Mouse (Mus musculus): Measurements from ENCODE around the gene Fmo1.

The Fmo1 gene

DNA sequence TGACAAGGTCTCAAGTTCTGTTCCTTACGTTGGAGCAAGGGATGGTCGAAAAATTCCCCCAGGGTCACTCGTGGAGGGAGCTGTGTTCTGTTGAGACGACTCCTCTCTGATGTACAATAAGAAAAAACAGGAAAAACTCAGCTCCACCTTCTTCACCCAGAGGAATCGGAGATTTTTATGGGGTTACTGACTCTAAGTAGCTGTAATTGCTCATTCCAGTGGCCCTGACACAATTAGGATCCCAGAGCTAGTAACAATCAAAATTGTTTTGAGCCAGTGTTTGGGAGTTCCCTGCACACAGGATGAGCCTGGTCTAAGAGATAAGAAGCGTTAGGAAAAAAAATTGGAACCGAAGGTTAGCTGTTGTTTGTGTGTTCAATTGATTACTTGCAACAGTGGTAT is at the start of gene Fmo1:
Fmo1 (minus strand) TSS at position 331 of the 402 bp plus-strand sequence.
- DNase-seq: no peak

DNA sequence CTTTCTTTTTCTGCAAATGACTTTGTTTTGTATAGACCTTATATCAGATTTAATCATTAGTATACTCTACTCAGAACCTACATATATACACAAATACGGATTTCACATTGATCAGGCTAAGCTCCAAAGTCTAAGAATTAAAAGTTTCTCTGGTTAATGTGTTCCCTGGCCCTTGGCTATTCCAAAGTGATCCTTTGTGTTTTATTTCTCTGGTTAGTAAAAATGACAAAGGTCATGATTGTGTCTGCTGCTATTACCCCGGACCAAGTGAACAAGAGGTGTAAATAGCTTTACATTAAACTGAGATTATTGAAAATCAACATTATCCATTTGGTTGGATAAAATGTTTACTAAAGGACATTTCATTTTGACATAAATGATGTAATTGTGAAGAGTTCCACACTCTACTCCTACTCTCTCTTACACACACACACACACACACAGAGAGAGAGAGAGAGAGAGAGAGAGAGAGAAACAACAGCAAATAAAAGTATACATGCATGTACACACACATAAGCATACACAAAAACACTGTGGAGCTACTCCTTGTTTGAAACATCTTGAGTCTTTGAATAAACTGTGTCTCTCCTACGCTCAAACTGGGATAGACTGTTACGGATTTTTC is 48.6 kb upstream of the Fmo1 start:
- DNase-seq: no peak

DNA sequence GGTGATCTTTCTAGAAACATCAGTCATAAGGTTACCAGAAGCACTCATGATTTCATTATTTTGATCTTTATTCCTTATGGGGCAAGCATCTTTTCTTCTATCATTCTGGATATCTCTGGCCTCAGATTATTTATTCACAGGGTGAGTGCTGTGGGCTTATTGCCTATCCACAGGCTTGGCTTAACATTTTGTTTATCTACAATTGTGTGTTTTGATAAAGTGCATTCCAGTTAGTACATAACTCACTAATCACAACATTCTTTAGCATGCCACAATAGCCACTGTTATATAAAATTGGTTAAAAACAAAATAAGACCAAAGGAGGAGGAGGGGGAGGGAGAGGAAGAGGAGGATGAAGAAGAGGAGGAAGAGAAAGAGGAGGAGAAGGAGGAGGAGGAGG is 45.7 kb upstream of the Fmo1 start:
- no peak for DNase-seq

DNA sequence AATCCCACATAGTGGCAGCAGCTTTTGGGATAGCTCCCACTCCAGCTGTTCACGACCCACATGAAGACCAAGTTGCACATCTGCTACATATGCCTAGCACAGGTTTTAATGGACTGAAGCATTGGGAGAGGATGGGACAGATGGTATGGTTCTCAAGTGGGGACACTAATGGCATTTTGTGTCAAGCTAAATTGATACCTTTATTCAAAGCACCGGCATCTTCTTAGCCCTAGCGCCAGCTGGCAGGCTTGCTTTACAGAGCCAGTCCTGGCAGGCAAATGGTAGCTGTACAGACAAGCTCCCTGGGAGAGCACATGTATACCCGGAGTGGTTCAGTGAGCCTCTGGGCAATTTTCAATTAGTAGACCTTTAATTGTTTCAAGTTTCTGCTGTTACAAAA is 35.5 kb upstream of the Fmo1 start:
- DNase-seq: no peak

DNA sequence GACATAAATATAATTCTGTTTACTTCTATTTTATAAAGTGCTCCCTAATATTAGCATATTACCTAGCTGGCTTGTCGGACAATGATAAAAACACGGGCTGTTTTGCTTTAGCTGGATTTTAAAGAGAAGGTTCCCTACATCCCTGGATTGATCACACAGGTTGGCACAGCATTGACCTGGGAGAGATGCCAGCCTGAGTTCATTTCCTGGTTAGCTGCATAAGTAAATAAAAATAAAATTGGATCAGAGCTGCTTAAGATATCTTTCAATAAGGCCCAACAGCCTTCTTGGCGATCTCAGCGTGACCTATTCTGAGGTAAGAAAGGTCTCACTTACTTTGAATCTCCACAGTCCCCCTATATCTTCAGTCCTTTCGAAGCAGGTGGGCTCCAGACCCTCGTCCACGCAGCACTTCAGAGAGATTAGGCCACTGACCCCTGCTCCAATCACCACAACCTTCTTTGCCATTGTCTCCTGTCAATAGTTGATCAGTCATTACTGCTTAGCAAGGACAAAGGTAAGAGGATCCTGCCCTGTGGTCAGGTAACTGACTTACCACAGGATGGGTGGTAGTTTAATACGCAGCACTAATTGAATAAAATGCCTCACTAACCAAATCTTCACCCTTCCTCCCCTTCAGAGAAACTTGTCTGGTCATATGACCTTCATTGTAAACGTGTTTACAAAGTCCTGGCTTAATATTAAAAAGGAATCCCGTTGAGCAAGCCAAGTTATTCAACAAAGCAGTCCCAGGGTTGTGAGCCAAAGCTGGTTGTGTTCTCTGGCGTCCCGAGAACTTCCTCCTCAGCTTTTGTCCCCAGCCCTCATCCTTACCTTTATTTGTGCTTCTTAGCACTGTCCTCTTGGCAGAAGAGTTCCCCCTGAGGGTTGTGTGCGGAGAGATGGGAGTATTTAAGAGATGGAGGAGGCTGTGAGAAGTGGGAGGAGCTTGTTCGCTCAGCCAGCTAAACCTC is 31.7 kb upstream of the Fmo1 start, which contains the start of gene Fmo2:
Fmo2 (minus strand) TSS at position 889 of the 974 bp plus-strand sequence.
- DNase-seq: no peak

DNA sequence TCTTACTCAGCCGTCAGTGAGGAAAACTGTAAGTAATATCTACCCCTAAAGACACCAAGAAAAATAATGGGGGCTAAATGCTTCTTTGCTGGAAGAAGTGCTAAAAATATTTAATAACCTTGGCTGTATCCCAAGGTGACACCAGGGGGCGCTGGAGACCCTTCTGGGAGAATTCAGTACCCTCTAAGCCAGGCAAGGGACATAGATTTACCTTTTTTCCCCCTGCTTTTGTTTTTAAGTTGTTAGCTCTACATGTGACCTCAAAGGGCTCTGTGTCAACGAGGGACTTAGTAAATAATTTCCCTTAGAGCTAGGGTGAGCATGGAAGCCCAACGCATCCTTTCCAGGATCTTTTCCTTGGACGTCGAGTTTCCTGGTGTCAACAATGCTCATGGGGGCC is 29.5 kb upstream of the Fmo1 start:
- DNase-seq: peak; percentile 36

DNA sequence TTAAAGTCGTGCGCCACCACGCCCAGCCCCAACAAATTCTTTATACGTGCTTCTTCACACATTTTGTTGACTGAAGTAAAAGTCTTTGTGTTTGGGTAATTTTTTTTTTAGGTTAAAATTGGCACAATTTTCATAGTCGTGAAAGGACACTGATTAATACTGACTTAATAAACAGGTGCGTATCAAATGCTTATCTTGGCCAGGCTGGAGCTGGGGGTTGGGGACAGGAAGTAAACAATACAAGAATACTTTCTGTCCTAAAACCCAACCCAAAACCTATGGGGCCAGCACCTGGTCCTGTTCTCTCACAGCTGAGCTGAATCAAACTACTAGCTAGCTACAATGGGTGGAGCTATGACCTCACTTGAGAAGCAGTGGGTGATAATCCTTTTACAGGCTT is 26.6 kb upstream of the Fmo1 start:
- no peak for DNase-seq

DNA sequence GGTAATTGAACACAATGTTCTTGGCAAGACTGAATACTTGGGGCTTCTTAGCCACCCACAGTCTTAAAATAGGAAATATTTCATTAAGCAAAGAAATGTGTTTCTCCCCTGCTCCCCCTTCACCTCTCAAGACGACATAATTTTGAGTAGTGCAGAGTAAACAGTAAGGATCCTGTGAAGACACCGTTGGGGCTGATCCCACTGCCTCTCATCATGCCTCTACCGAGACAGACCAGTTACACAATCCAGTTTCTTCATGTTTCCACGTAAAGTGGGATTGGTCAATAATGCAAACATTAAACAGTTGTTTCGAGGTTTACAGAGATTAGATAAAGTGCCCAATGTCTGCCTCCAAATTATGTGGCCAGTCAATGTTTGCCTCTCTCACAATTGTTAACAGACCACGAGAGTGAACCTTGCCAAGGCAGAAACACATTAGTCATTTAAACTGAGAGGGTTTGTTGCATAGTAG is 25.6 kb upstream of the Fmo1 start:
- DNase-seq: no peak

DNA sequence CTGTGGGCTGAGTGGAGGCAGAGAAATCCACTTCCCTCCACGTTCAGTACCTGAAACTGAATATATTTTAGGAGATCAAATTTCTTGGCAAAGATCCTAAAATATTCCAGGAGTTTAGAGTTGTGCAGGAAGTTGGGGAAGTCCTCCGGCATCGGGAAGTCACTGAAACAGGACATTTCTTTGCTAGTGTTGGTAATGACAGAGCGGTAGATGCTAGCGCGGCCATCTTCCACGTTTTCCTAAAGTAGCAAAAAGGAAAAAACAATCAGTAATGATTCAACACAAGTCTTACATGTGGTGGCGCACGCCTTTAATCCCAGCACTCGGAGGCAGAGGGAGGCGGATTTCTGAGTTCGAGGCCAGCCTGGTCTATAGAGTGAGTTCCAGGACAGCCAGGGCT is 22.2 kb upstream of the Fmo1 start:
- no peak for DNase-seq

DNA sequence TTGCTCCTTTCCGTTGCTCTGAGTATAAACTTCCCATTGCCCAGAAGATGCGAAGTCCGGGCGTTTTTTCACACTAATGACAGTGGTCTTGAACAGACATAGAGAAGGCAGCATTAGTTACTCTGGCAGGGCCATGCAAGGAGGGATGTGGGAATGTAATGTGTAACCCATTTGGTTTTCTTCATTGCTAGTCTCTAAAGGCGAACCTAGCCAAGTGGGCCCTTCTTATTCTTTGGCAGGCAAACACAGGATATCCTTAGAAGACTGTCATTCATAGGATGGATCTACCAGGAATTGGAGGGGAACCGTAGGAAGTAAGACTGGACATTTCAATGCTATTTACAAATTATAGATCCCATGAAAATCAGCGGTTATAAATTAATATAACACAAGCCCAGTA is 21.2 kb upstream of the Fmo1 start:
- no peak for DNase-seq

DNA sequence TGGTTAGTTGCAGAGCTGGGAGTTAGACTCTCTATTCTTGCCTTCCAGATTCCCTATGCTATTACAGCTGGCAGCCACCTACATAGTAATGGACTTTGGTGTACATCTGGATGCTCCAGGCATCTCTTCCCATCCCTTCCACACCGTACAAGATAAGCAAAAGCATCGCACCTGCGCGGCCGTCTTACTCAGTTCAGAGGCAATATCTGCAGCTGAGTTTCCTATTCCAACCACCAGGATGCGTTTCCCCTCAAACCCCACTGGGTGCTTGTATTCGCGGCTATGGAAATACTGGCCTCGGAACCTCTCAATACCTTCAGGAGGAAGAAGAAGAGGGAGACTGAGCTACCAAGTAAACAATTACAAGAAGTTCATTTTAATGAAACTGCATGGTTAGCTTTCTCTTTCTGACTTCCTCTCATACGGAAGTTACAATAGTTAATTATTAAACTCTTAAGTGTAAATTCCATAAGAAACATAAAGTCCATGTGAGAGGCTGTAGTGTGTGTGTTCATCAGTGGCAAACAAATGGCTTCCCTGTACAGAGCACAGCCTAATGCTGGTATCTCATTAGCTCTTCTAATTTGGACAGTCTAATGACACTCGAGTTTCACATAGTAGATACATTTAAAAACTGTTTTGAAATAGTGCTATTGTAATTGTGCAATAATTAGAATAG is 19.9 kb upstream of the Fmo1 start:
- DNase-seq: no peak

DNA sequence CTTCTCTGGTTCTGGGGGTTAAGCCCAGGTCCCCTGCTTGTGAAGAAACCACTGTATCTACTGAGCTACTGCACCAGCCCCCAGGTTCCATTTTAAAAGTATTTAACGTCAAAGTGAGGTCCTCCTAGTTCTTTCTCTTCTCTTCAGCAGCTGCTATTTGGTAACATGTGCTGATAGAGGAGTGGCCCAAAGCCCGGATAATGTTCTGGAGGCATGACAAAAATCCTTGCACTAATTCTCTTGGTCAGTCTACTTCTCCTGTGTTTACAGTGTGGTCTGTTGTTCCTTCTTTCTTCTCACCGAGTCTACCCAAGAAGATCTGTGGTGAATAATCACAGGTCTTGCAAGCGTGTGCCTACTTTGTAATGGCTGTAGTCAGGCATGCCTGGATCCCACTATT is 16.3 kb upstream of the Fmo1 start:
- no peak for DNase-seq

DNA sequence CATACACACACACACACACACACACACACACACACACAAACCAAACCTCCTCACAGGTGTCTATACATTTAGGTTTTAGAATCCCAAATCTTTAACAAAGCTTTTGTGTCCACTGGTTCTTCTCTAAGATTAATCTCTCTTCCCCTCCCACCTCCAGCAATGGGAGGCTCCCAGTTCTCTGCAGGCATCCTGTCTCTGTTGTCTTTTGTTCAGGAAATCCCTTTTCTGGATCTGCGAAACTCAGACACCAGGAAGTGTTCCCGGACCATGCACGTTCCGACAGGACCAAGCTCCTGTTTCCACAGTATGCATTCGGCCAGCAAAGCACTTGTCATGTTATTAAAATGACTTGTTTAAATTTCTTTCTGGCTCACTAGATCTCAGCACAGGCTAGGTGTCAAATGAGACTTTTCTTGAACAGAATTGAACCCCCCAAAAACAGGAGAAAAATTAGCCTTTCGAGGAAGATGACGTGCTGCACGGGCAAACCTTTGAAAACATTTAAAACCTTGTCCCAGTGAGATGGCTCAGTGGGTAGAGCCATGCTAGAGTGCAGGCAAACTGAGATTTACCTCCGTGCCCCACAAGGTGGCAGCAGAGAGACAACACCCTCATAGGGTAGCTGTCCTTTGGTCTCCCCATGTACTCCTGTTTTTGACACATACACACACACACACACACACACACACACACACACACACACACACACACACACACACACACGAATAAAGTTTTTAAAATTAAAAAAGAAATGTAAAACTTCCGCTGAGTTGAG is 13.4 kb upstream of the Fmo1 start:
- peak; percentile 50 for DNase-seq

DNA sequence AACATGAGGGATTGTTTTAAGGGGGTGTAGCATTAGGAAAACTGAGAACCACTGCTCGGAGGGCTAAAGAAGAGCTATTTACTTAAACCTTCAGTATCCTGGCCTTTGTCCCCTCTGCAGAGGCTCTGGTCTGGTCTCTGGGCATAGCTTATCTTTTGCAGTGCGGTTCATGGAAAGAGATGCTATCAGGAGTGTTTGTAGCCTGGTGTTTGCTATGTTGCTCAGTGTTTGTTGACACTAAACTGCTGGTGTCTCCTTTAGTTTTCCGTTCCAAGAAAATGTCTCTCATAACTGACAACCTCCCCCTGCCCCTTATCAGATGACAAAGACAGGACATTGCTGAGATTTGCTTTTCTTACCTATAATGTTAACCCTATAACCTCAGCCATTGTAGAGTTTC is 8.7 kb upstream of the Fmo1 start:
- no peak for DNase-seq

DNA sequence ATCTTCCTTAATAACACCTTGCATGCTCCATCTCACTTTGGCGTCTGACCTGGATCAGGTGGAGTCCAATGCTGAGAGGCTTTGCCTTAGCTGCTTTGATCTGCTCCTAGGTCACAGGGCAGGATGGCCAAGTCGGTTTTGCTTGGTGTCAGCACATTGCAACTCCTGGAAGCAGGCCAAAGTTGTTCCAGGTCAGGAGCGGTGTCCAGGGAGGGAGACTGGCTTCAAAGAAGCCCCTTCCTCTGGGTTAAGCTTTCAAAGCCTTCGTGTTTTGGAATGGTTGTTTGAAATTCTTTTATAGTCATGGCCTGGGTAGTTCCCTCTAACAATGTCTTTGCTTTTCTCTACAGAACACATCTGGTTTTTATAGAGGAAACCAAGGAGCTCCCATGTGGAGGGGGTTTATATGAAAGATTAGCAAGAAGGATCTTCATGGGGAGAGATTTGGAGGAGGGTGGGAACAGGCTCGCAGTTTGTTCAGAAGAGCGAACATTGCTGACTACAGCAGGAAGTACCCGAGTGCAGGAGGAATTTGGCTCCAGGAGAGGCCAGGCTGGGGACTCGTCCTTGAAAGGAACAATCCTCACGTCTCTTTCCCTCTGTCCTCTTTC is 5.4 kb upstream of the Fmo1 start:
- no peak for DNase-seq

DNA sequence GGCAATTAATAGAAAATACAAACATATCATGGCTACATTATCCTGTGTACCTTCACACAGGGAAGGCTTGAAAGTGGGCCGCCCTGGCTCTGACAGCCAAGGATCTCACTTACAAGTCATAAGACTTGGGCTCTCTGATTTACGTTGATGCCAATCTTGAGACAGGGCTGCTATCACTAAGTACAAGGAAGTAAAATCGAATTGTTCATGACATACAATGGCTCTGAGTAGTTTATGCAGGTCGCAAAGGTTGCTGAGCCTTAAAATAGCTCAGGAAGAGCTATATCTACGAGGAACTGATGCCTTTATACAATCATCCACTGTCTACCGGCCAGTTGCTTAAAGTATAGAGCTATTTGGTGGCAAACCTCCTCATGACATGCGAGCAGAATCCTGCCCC is 4.6 kb upstream of the Fmo1 start:
- DNase-seq: no peak

DNA sequence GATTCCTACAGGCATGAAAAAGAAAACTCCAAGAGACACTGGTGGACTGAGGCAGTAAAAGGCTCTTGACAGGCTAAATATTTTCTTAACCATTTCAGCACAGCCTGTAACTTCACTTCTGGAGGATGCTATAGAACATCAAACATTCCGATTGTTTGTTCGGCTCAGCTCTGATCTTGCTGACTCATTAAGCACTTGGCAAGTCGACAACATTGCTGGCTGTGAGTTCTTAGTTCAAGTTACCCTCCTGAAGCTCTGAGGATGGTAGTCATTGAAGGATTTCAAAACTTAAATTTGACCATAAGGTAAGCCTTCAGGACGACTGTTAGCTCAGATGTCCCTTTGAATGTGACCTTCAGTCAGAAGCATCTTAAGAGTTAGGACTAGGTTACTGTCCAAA is 986 bp upstream of the Fmo1 start:
- DNase-seq: no peak

DNA sequence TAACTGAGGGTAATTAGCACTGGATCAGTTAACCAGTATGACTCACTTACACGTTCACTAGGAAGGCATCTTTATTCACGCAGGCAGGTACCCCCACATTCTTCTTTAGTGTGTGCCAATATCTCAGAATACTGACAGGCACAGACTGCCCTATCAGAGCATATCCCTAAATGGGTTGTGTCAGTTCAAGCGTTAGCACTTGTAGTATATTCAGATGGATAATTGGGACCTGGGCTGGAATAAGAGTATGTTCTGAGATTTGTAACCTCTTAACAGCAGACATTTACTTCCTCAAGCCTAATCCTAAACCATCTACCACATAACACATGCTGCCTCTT is 948 bp downstream of the Fmo1 start:
- no peak for DNase-seq

DNA sequence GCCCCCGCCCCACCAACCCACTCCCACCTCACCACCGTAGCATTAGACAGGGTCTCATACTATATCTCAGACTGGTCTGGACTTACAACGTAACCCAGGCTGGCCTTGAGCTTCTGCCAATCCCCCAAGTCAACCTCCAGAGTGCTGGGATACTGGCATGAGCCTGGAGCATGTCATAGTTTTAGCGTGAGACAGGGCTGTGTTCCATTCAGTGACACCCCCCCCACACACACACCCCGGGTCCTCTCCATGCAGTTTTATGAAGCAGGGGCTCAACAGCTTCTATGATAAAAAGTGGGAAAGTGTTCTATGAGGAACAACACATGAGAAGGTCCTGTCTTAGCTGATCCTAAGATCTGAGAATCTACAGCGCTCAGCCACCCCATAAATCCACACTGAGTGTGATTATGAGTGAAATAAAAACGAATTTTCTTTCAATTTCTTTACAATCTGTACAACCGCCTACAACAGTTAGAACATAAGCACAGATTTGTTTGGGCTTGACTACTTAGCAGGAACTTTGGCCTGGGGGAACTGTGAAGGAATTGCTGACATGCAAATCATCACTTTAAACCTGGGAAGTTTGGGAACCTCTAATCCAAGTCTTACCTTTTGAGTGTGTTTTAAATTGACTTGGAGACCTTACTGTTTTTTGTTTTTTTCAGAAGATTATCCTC is 1.5 kb downstream of the Fmo1 start:
- no peak for DNase-seq

DNA sequence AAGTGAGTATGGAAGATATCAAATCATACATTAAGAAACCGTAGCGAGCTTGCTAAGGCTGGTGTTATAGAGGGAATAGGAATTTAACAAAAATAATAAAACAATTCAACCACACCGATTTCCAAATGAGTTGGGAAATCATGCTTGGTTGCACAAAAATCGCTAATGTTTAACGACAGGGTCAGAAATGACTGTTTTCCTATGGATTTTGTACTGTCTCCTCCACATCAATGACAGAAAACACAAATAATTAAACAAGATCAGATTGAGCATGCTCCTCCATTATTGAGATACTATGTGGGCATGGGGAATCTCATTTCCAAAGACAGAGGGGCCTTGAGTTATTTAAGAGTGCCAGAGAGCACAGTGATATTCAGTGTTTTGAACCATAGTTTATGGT is 2.1 kb downstream of the Fmo1 start:
- no peak for DNase-seq

DNA sequence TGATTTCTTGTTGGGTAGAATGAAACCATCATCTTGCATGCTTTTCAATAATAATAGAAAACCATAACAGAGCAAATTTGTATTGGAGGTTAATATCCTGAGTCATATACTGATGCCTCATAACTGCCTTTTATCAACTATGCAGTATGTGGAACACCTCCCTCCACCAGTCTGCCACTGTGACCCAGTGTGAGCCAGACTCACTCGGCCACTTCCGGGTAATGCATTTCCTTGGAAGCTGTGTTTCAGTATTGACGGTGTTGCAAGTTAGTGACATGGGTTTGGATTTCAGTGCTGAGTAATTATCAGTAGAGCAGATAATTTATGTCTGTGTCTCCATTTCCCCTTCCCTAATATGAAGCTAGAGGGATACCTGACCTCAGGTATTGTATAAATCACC is 2.8 kb downstream of the Fmo1 start:
- no peak for DNase-seq

DNA sequence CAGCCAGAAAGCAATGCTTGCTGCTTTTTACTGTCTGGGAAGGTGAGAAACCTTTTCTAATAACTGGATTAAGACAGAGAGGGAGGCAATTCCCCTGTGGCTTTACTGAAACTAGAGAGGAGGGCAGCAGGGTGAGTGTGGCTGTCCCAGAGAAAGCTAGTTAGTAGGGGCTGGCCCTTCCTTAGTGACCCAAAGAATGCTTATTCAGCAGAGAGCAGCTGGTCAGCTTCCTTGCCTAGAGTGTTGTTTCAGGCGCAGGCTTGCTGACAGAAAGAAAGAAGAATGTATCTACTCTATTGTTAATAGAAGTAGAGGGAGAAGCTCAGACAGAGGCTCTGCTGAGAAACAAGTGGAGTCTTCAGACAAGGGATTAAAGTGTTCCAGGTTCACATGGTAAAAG is 4.1 kb downstream of the Fmo1 start:
- no peak for DNase-seq

All from thymus, postnatal 25 days (tissue).